Comparison of ENCODE assay signal across 8 mouse cellular contexts in genomic region chr13:78194135-78194849, GRCm38 (mm10). TPM values are rescaled to one million over a fixed set of nuclear protein-coding genes. Genes with fewer than 3 reads are reported as not detected.
DNase-seq lines count a peak whose midpoint lies in the region; ATAC-seq and TF ChIP-seq lines count a peak whose summit lies in the region.

No protein-coding gene starts in this region.

- H3K4me3 ChIP-seq in kidney, postnatal 0 days (replicated peaks; ENCODE audit: low read depth, low read length): peak overlapping the region; percentile 50
- peak overlapping the region; percentile 90 for H3K4me3 ChIP-seq in embryonic facial prominence, embryonic 10.5 days
- peak overlapping the region; percentile 79 for H3K4me3 ChIP-seq in forebrain, postnatal 0 days (ENCODE audit: low read depth, low read length)
- H3K4me3 ChIP-seq in midbrain, embryonic 13.5 days (replicated peaks): peak overlapping the region; percentile 94

- peak overlapping the region; percentile 61 for H3K9ac ChIP-seq in kidney, postnatal 0 days (ENCODE audit: low read depth, low read length)
- peak overlapping the region; percentile 76 for H3K9ac ChIP-seq in forebrain, postnatal 0 days
- peak overlapping the region; percentile 96 for H3K9ac ChIP-seq in midbrain, embryonic 13.5 days (replicated peaks)

- ATAC-seq in kidney, postnatal 0 days (replicated peaks; ENCODE audit: low FRiP score, low read depth): no peak
- ATAC-seq in forebrain, postnatal 0 days: no peak
- ATAC-seq in midbrain, embryonic 13.5 days: no peak
- ATAC-seq in erythroid progenitor cell, adult 5-6 weeks (replicated peaks; ENCODE audit: low FRiP score, poor library complexity, severe bottlenecking): no peak

- H3K27me3 ChIP-seq in kidney, postnatal 0 days (ENCODE audit: insufficient read depth, low read length): no peaks in the 10 kb centered on the region
- peaks cover 62% of the 10 kb centered on the region for H3K27me3 ChIP-seq in embryonic facial prominence, embryonic 10.5 days (replicated peaks; ENCODE audit: low read depth, poor library complexity, severe bottlenecking)
- no peaks in the 10 kb centered on the region for H3K27me3 ChIP-seq in forebrain, postnatal 0 days (ENCODE audit: insufficient read depth, low read length)
- peaks cover 37% of the 10 kb centered on the region for H3K27me3 ChIP-seq in midbrain, embryonic 13.5 days

- no peaks in the 10 kb centered on the region for H3K9me3 ChIP-seq in kidney, postnatal 0 days (replicated peaks; ENCODE audit: low read length)
- no peaks in the 10 kb centered on the region for H3K9me3 ChIP-seq in embryonic facial prominence, embryonic 10.5 days
- H3K9me3 ChIP-seq in forebrain, postnatal 0 days (ENCODE audit: low read length): no peaks in the 10 kb centered on the region
- H3K9me3 ChIP-seq in midbrain, embryonic 13.5 days: no peaks in the 10 kb centered on the region

- H3K27ac ChIP-seq in kidney, postnatal 0 days: no peak overlapping the region
- peak overlapping the region; percentile 100 for H3K27ac ChIP-seq in embryonic facial prominence, embryonic 10.5 days (replicated peaks)
- H3K27ac ChIP-seq in forebrain, postnatal 0 days (ENCODE audit: low read depth, low read length): peak overlapping the region; percentile 99
- peak overlapping the region; percentile 95 for H3K27ac ChIP-seq in midbrain, embryonic 13.5 days

- 31% methylated on average over 26 of the region's 26 CpGs for WGBS in kidney, postnatal 0 days
- 5% methylated on average over 26 of the region's 26 CpGs for WGBS in embryonic facial prominence, embryonic 10.5 days
- 10% methylated on average over 26 of the region's 26 CpGs for WGBS in forebrain, postnatal 0 days
- 11% methylated on average over 21 of the region's 26 CpGs for WGBS in midbrain, embryonic 13.5 days

- TF ChIP-seq CTCF in kidney, postnatal 0 days (IDR thresholded peaks at IDR 0.05; ENCODE audit: low read depth): no peak
- no peak for TF ChIP-seq CTCF in forebrain, postnatal 0 days (IDR thresholded peaks at IDR 0.05; ENCODE audit: low read depth)

- H3K4me1 ChIP-seq in kidney, postnatal 0 days (replicated peaks; ENCODE audit: insufficient read depth, low read length): peaks cover 9% of the 10 kb centered on the region; the same call in 1 of the 2 replicates
- H3K4me1 ChIP-seq in embryonic facial prominence, embryonic 10.5 days: peaks cover 57% of the 10 kb centered on the region
- H3K4me1 ChIP-seq in forebrain, postnatal 0 days (ENCODE audit: insufficient read depth): 0 out of 2 replicates have a peak, but pooled peaks cover 4% of the 10 kb centered on the region
- H3K4me1 ChIP-seq in midbrain, embryonic 13.5 days (replicated peaks): peaks cover 46% of the 10 kb centered on the region

- no peak for DNase-seq in kidney, postnatal 0 days (ENCODE audit: low spot score)
- DNase-seq in kidney, postnatal 36 days: no peak
- DNase-seq in embryonic facial prominence, embryonic 10.5 days (ENCODE audit: low spot score): no peak
- no peak for DNase-seq in forebrain, postnatal 0 days
- DNase-seq in thymus, postnatal 4 days: no peak
- no peak for DNase-seq in adrenal gland, adult 18-20 months (ENCODE audit: low spot score in 2 of 2)

- H3K36me3 ChIP-seq in kidney, postnatal 0 days (ENCODE audit: insufficient read depth, low read length): no peaks in the 10 kb centered on the region
- peaks cover 70% of the 10 kb centered on the region for H3K36me3 ChIP-seq in embryonic facial prominence, embryonic 10.5 days (replicated peaks)
- peaks cover 14% of the 10 kb centered on the region for H3K36me3 ChIP-seq in forebrain, postnatal 0 days (ENCODE audit: insufficient read depth)
- peaks cover 20% of the 10 kb centered on the region for H3K36me3 ChIP-seq in midbrain, embryonic 13.5 days

- H3K4me2 ChIP-seq in kidney, postnatal 0 days (ENCODE audit: low read length): peak overlapping the region; percentile 85
- peak overlapping the region; percentile 69 for H3K4me2 ChIP-seq in forebrain, postnatal 0 days (ENCODE audit: low read depth)
- peak overlapping the region; percentile 86 for H3K4me2 ChIP-seq in midbrain, embryonic 13.5 days (replicated peaks)

RNA-seq across cellular contexts. Expression of gene Nr2f1, which starts 5.3 kb away (rescaled TPM):
- polyA plus RNA-seq in kidney, postnatal 0 days (2015; fragmentation: Nextera tagmentation; extraction: Ambion mirVana): 9.8 and 11.2 TPM in 2 replicates
- polyA plus RNA-seq in embryonic facial prominence, embryonic 10.5 days (2016; fragmentation: Nextera tagmentation; extraction: Ambion mirVana): 54.4 and 58.6 TPM in 2 replicates
- total RNA-seq in forebrain, postnatal 0 days (2014; rRNA removed): 161 and 250 TPM in 2 replicates
- polyA plus RNA-seq in forebrain, postnatal 0 days (2015; fragmentation: Nextera tagmentation; extraction: Ambion mirVana): 72.9 and 89.1 TPM in 2 replicates
- polyA plus RNA-seq in midbrain, embryonic 13.5 days (2015; fragmentation: Nextera tagmentation; extraction: Ambion mirVana): 76.9 and 83.2 TPM in 2 replicates
- total RNA-seq in erythroid progenitor cell, adult 5-6 weeks (2015; ENCODE audit: low replicate concordance): not detected in 2 replicates
- total RNA-seq in erythroid progenitor cell, adult 5-6 weeks (2017; ENCODE audit: low replicate concordance): not detected in 2 replicates
- 10 to 100 TPM; 21.5 to 24.1 TPM for total RNA-seq in adrenal gland, adult 18-20 months (2021)
